Comparison of ENCODE assay signal across 19 mouse cellular contexts in genomic region chr16:39303371-39303770, GRCm38 (mm10).
DNase-seq lines count a peak whose midpoint lies in the region; ATAC-seq lines count a peak whose summit lies in the region.
"Had no signal": no experiment of that assay in that cellular context is flagged by ENCODE, and none has a peak within 500 bp of the region (broad histone marks: within the 10 kb centered on the region; RNA-seq: fewer than 3 reads in every experiment).

No protein-coding gene starts in this region.

- no peaks in the 10 kb centered on the region for H3K9me3 ChIP-seq in forebrain, embryonic 16.5 days (ENCODE audit: control insufficient read depth, low read length)
- H3K9me3 ChIP-seq in midbrain, embryonic 10.5 days (replicated peaks) = no peaks in the 10 kb centered on the region
- H3K9me3 ChIP-seq in neural tube, embryonic 13.5 days = no peaks in the 10 kb centered on the region
- H3K9me3 ChIP-seq in heart, embryonic 10.5 days = no peaks in the 10 kb centered on the region
- H3K9me3 ChIP-seq: embryonic facial prominence, embryonic 13.5 days; heart, embryonic 13.5 days; limb, embryonic 10.5 days; liver, embryonic 12.5 days; lung, embryonic 15.5 days had no signal

- ATAC-seq in frontal cortex, adult (ENCODE audit: low TSS enrichment) = peak; percentile 42; the same call in 1 of the 2 replicates
- ATAC-seq in forebrain, embryonic 16.5 days = peak; percentile 45
- ATAC-seq in neural tube, embryonic 13.5 days (ENCODE audit: low read depth) = peak; percentile 41
- ATAC-seq: activated CD4-positive, CD25-positive, alpha-beta regulatory T cell, adult 4 months; liver, embryonic 12.5 days had no signal

- peaks cover 12% of the 10 kb centered on the region for H3K4me1 ChIP-seq in forebrain, embryonic 16.5 days (replicated peaks; ENCODE audit: control insufficient read depth, insufficient read depth, low read length)
- H3K4me1 ChIP-seq in midbrain, embryonic 10.5 days = peaks cover 22% of the 10 kb centered on the region
- H3K4me1 ChIP-seq in neural tube, embryonic 13.5 days (replicated peaks) = peaks cover 24% of the 10 kb centered on the region
- H3K4me1 ChIP-seq in heart, embryonic 10.5 days = 0 out of 2 replicates have a peak, but pooled peaks cover 3% of the 10 kb centered on the region
- H3K4me1 ChIP-seq: liver, embryonic 12.5 days; lung, embryonic 15.5 days had no signal

- 22% methylated on average over 7 of the region's 7 CpGs for WGBS in forebrain, embryonic 16.5 days
- WGBS in midbrain, embryonic 10.5 days = 55% methylated on average over 7 of the region's 7 CpGs
- WGBS in neural tube, embryonic 13.5 days = 33% methylated on average over 7 of the region's 7 CpGs
- WGBS in heart, embryonic 10.5 days = 70% methylated on average over 7 of the region's 7 CpGs

- no peak for DNase-seq in frontal cortex, adult 2 months (ENCODE audit: extremely low spot score in 1 of 2, low spot score in 1 of 2)
- DNase-seq in midbrain, embryonic 10.5 days (ENCODE audit: low spot score) = no peak
- DNase-seq in heart, embryonic 10.5 days (ENCODE audit: low spot score) = no peak
- DNase-seq in c-Kit-positive CD71-positive TER-119-positive erythroid progenitor cells, embryonic 14.5 days (ENCODE audit: low spot score) = no peak
- no peak for DNase-seq in cerebellum, adult 9-11 months
- DNase-seq: cerebellum, adult 8-10 months; gastrocnemius, postnatal 36 days; kidney, adult 2 months; kidney, postnatal 4 days; thymus, adult 2 months had no signal

- peak overlapping the region; percentile 27; the same call in 1 of the 2 replicates for H3K27ac ChIP-seq in forebrain, embryonic 16.5 days (ENCODE audit: low read length)
- H3K27ac ChIP-seq in midbrain, embryonic 10.5 days (replicated peaks) = peak overlapping the region; percentile 73
- peak overlapping the region; percentile 30 for H3K27ac ChIP-seq in neural tube, embryonic 13.5 days (replicated peaks)
- no peak overlapping the region for H3K27ac ChIP-seq in heart, embryonic 10.5 days
- H3K27ac ChIP-seq: embryonic facial prominence, embryonic 13.5 days; heart, embryonic 13.5 days; limb, embryonic 10.5 days; liver, embryonic 12.5 days; lung, embryonic 15.5 days had no signal

- H3K27me3 ChIP-seq in forebrain, embryonic 16.5 days (replicated peaks; ENCODE audit: control insufficient read depth, insufficient read depth, low read length) = no peaks in the 10 kb centered on the region
- H3K27me3 ChIP-seq in midbrain, embryonic 10.5 days (ENCODE audit: low read depth, poor library complexity, severe bottlenecking) = no peaks in the 10 kb centered on the region
- H3K27me3 ChIP-seq in neural tube, embryonic 13.5 days = no peaks in the 10 kb centered on the region
- no peaks in the 10 kb centered on the region for H3K27me3 ChIP-seq in heart, embryonic 10.5 days (ENCODE audit: insufficient read depth, poor library complexity, severe bottlenecking)
- H3K27me3 ChIP-seq: embryonic facial prominence, embryonic 13.5 days; heart, embryonic 13.5 days; liver, embryonic 12.5 days; lung, embryonic 15.5 days had no signal

- H3K36me3 ChIP-seq in forebrain, embryonic 16.5 days (ENCODE audit: control insufficient read depth, insufficient read depth) = no peaks in the 10 kb centered on the region
- H3K36me3 ChIP-seq in midbrain, embryonic 10.5 days = no peaks in the 10 kb centered on the region
- H3K36me3 ChIP-seq in neural tube, embryonic 13.5 days = no peaks in the 10 kb centered on the region
- no peaks in the 10 kb centered on the region for H3K36me3 ChIP-seq in heart, embryonic 10.5 days
- H3K36me3 ChIP-seq: embryonic facial prominence, embryonic 13.5 days; heart, embryonic 13.5 days; limb, embryonic 10.5 days; liver, embryonic 12.5 days; lung, embryonic 15.5 days had no signal

- H3K4me3 ChIP-seq in forebrain, embryonic 16.5 days (replicated peaks; ENCODE audit: low read length) = no peak overlapping the region
- H3K4me3 ChIP-seq in midbrain, embryonic 10.5 days = no peak overlapping the region
- no peak overlapping the region for H3K4me3 ChIP-seq in neural tube, embryonic 13.5 days
- no peak overlapping the region for H3K4me3 ChIP-seq in heart, embryonic 10.5 days
- H3K4me3 ChIP-seq: embryonic facial prominence, embryonic 13.5 days; heart, embryonic 13.5 days; limb, embryonic 10.5 days; liver, embryonic 12.5 days; lung, embryonic 15.5 days had no signal

- no peak overlapping the region for H3K9ac ChIP-seq in forebrain, embryonic 16.5 days (replicated peaks; ENCODE audit: low read depth, low read length)
- H3K9ac ChIP-seq in neural tube, embryonic 13.5 days = no peak overlapping the region
- H3K9ac ChIP-seq: embryonic facial prominence, embryonic 13.5 days; heart, embryonic 13.5 days; liver, embryonic 12.5 days; lung, embryonic 15.5 days had no signal

- no peak overlapping the region for H3K4me2 ChIP-seq in forebrain, embryonic 16.5 days (ENCODE audit: low read length)
- H3K4me2 ChIP-seq in neural tube, embryonic 13.5 days = no peak overlapping the region
- H3K4me2 ChIP-seq: embryonic facial prominence, embryonic 13.5 days; heart, embryonic 13.5 days; liver, embryonic 12.5 days; lung, embryonic 15.5 days had no signal
